Mouse (Mus musculus) MEL (cell line): Measurements from ENCODE around the gene Htr5b. TPM values are rescaled to one million over a fixed set of nuclear protein-coding genes. Genes with fewer than 3 reads are reported as not detected.

Experiments
- DNase-seq: peaks from one replicate; pipeline ENCODE4 v3.0.0; 2011; ENCODE audit warnings: low read depth, low spot score
- H3K27ac ChIP-seq: 2 replicates; pipeline ENCODE4 v1.5.1; 2012; ENCODE audit warnings: low read depth, mild to moderate bottlenecking, control low read depth, low read length, moderate library complexity; ENCODE audit not compliant: control insufficient read depth
- H3K27me3 ChIP-seq, 2 experiments: fragments of 150-350 bp in 1 of 2; sonication (generic) in 1 of 2; 2 replicates each; pipeline ENCODE4 v1.6.1; 2012; ENCODE audit warnings: low read length in 2 of 2, mild to moderate bottlenecking in 2 of 2, improper control_type of control experiment in 1 of 2, moderate library complexity in 1 of 2; ENCODE audit not compliant: insufficient read depth in 2 of 2, control insufficient read depth in 1 of 2
- H3K36me3 ChIP-seq, 2 experiments: 2 replicates each; pipeline ENCODE4 v1.6.1; 2012 to 2014; ENCODE audit warnings: low read length in 2 of 2, improper control_type of control experiment in 1 of 2, inconsistent platforms in 1 of 2, mild to moderate bottlenecking in 1 of 2; ENCODE audit not compliant: insufficient read depth in 2 of 2, control insufficient read depth in 1 of 2
- H3K4me1 ChIP-seq, 2 experiments: fragments of 150-350 bp in 1 of 2; sonication (generic) in 1 of 2; 2 replicates each; pipeline ENCODE4 v1.6.1; 2012; ENCODE audit warnings: low read length in 2 of 2, improper control_type of control experiment in 1 of 2, mild to moderate bottlenecking in 1 of 2; ENCODE audit not compliant: insufficient read depth in 2 of 2, control insufficient read depth in 1 of 2
- H3K4me3 ChIP-seq, 2 experiments: fragments of 150-350 bp in 1 of 2; sonication (generic) in 1 of 2; 2 replicates each; pipeline ENCODE4 v1.5.1; 2012; ENCODE audit warnings: low read depth in 2 of 2, low read length in 2 of 2, mild to moderate bottlenecking in 2 of 2, moderate library complexity in 2 of 2, control low read depth in 1 of 2, improper control_type of control experiment in 1 of 2; ENCODE audit not compliant: control insufficient read depth in 1 of 2, insufficient read depth in 1 of 2
- H3K79me2 ChIP-seq: 2 replicates; pipeline ENCODE4 v1.6.1; 2012; ENCODE audit warnings: mild to moderate bottlenecking, low read length, moderate library complexity; ENCODE audit not compliant: control insufficient read depth, poor library complexity, insufficient read depth
- H3K9ac ChIP-seq: 2 replicates; pipeline ENCODE4 v1.6.1; 2012; ENCODE audit warnings: low read depth, mild to moderate bottlenecking, control low read depth, low read length, moderate library complexity; ENCODE audit not compliant: control insufficient read depth, poor library complexity, severe bottlenecking
- H3K9me3 ChIP-seq: fragments of 150-350 bp; sonication (generic); replicated peaks from 2 replicates; pipeline ENCODE4 v1.6.1; 2012; ENCODE audit warnings: mild to moderate bottlenecking, low read length, improper control_type of control experiment, moderate library complexity; ENCODE audit not compliant: insufficient read depth
- BHLHE40 ChIP-seq: IDR thresholded peaks from 2 replicates; pipeline ENCODE4 v1.6.1; 2012; ENCODE audit warnings: low read depth, mild to moderate bottlenecking, inconsistent platforms, low read length, improper control_type of control experiment, borderline replicate concordance
- CHD1 ChIP-seq: IDR thresholded peaks from 2 replicates; pipeline ENCODE4 v1.6.1; 2012; ENCODE audit warnings: low read depth, mild to moderate bottlenecking, inconsistent platforms, low read length, improper control_type of control experiment
- CTCF ChIP-seq, 3 experiments: IDR thresholded peaks in 2 of 3; conservative IDR thresholded peaks in 1 of 3; 2 replicates each; pipeline ENCODE4 v1.5.1; 2011 to 2012; ENCODE audit warnings: low read length in 3 of 3, low read depth in 2 of 3, mild to moderate bottlenecking in 2 of 3, improper control_type of control experiment in 1 of 3, inconsistent platforms in 1 of 3, mixed read lengths in 1 of 3, moderate library complexity in 1 of 3; ENCODE audit not compliant: control insufficient read depth in 1 of 3, insufficient read depth in 1 of 3, poor library complexity in 1 of 3, severe bottlenecking in 1 of 3
- E2F4 ChIP-seq: IDR thresholded peaks from 2 replicates; pipeline ENCODE4 v1.6.1; 2011; ENCODE audit warnings: low read depth, low read length, improper control_type of control experiment, borderline replicate concordance
- ELF1 ChIP-seq: IDR thresholded peaks from 2 replicates; pipeline ENCODE4 v1.6.1; 2014; ENCODE audit warnings: low read depth, mild to moderate bottlenecking, inconsistent platforms, low read length, improper control_type of control experiment, moderate library complexity
- ETS1 ChIP-seq: IDR thresholded peaks from 2 replicates; pipeline ENCODE4 v1.6.1; 2012; ENCODE audit warnings: low read depth, mild to moderate bottlenecking, inconsistent platforms, low read length, improper control_type of control experiment, moderate library complexity
- GATA1 ChIP-seq: IDR thresholded peaks from 2 replicates; pipeline ENCODE4 v1.6.1; 2011; ENCODE audit warnings: low read depth, low read length, improper control_type of control experiment
- HCFC1 ChIP-seq: IDR thresholded peaks from 2 replicates; pipeline ENCODE4 v1.6.1; 2012; ENCODE audit warnings: low read depth, mild to moderate bottlenecking, inconsistent platforms, low read length, improper control_type of control experiment, moderate library complexity
- KAT2A ChIP-seq: conservative IDR thresholded peaks from 2 replicates; pipeline ENCODE4 v1.6.1; 2012; ENCODE audit warnings: low read depth, low read length, improper control_type of control experiment, inconsistent platforms
- MAZ ChIP-seq: IDR thresholded peaks from 2 replicates; pipeline ENCODE4 v1.6.1; 2012; ENCODE audit warnings: low read depth, mild to moderate bottlenecking, inconsistent platforms, low read length, improper control_type of control experiment
- MEF2A ChIP-seq: IDR thresholded peaks from 2 replicates; pipeline ENCODE4 v1.6.1; 2014; ENCODE audit warnings: low read depth, mild to moderate bottlenecking, inconsistent platforms, low read length, improper control_type of control experiment; ENCODE audit not compliant: poor library complexity, insufficient replicate concordance, severe bottlenecking; ENCODE audit errors: extremely low read depth
- MXI1 ChIP-seq: IDR thresholded peaks from 2 replicates; pipeline ENCODE4 v1.6.1; 2011; ENCODE audit warnings: mild to moderate bottlenecking, low read depth, low read length, improper control_type of control experiment
- MYB ChIP-seq: IDR thresholded peaks from 2 replicates; pipeline ENCODE4 v1.6.1; 2011; ENCODE audit warnings: mild to moderate bottlenecking, low read depth, low read length, improper control_type of control experiment
- NELFE ChIP-seq: IDR thresholded peaks from 2 replicates; pipeline ENCODE4 v1.6.1; 2011; ENCODE audit warnings: low read depth, low read length, improper control_type of control experiment
- RAD21 ChIP-seq: IDR thresholded peaks from 2 replicates; pipeline ENCODE4 v1.6.1; 2011; ENCODE audit warnings: mild to moderate bottlenecking, low read depth, low read length, improper control_type of control experiment
- RCOR1 ChIP-seq: IDR thresholded peaks from 2 replicates; pipeline ENCODE4 v1.6.1; 2012; ENCODE audit warnings: low read depth, mild to moderate bottlenecking, inconsistent platforms, low read length, improper control_type of control experiment
- SIN3A ChIP-seq: IDR thresholded peaks from 2 replicates; pipeline ENCODE4 v1.6.1; 2012; ENCODE audit warnings: low read length, improper control_type of control experiment, inconsistent platforms
- TBP ChIP-seq: IDR thresholded peaks from 2 replicates; pipeline ENCODE4 v1.8.0; 2011; ENCODE audit warnings: low read depth, low read length, improper control_type of control experiment
- TCF12 ChIP-seq: IDR thresholded peaks from 2 replicates; pipeline ENCODE4 v1.6.1; 2014; ENCODE audit warnings: low read depth, mild to moderate bottlenecking, inconsistent platforms, low read length, improper control_type of control experiment, moderate library complexity
- USF1 ChIP-seq: IDR thresholded peaks from 2 replicates; pipeline ENCODE4 v1.6.1; 2014; ENCODE audit warnings: low read depth, mild to moderate bottlenecking, inconsistent platforms, low read length, improper control_type of control experiment, moderate library complexity
- ZC3H11A ChIP-seq: IDR thresholded peaks from 2 replicates; pipeline ENCODE4 v1.6.1; 2012; ENCODE audit warnings: low read depth, mild to moderate bottlenecking, inconsistent platforms, low read length, improper control_type of control experiment
- ZNF384 ChIP-seq: IDR thresholded peaks from 2 replicates; pipeline ENCODE4 v1.6.1; 2012; ENCODE audit warnings: low read depth, mild to moderate bottlenecking, inconsistent platforms, low read length, improper control_type of control experiment
- polyA plus RNA-seq, 2 experiments: library from polyadenylated mRNA; stranded (reverse) in 1 of 2; unstranded in 1 of 2; fragments of >175 nt in 1 of 2; fragments of >200 nt in 1 of 2; gene quantifications; 2 replicates each; pipeline versions ENCODE4 v1.2.1 to v1.2.4; 2012; ENCODE audit warnings: low replicate concordance in 2 of 2, low read depth in 1 of 2; ENCODE audit not compliant: insufficient read length in 2 of 2, insufficient read depth in 1 of 2, missing spikeins in 1 of 2
- total RNA-seq: library from RNA; depleted of rRNA; stranded (reverse); fragments of 300-350 nt; gene quantifications from 2 replicates; pipeline ENCODE4 v1.2.3, GENCODE M21; 2012

Gene Htr5b
- total and polyA plus RNA-seq, 3 experiments = not detected

DNA sequence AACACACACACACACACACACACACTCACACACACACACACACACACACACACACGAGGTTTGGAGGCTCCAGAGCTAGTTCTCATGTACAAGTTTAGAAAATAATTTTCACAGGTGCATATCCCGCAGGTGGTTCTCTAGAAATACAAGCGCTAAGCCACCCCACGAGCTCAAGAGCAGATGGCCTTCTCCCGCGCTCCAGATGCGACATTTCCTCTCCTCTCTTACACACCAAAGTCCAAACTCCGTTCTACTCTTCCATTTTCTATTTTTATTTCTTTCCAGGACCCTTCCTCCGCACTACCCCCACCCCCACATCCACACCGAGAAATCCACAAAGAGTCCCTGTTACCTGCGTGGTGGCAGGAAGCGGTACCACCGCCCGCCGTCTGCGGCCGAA is 1.2 kb downstream of the Htr5b start:
- Histone ChIP-seq H3K4me1 (no peaks in the 10 kb centered on the region), H3K9me3 (no peaks in the 10 kb centered on the region), H3K79me2 (no peaks in the 10 kb centered on the region), H3K36me3 (peaks cover 0 to 2% of the 10 kb centered on the region in 2 experiments; a peak in 1 of 4 replicates), H3K4me3 (no peak overlapping the region), H3K27ac (no peak overlapping the region), H3K27me3 (peaks cover 0 to 5% of the 10 kb centered on the region in 2 experiments; a peak in 2 of 4 replicates), H3K9ac (no peak overlapping the region)
- TF ChIP-seq GATA1 = no peak
- TF ChIP-seq MYB = no peak
- TF ChIP-seq MEF2A = no peak
- no peak for TF ChIP-seq USF1
- TF ChIP-seq E2F4 = no peak
- DNase-seq = no peak

DNA sequence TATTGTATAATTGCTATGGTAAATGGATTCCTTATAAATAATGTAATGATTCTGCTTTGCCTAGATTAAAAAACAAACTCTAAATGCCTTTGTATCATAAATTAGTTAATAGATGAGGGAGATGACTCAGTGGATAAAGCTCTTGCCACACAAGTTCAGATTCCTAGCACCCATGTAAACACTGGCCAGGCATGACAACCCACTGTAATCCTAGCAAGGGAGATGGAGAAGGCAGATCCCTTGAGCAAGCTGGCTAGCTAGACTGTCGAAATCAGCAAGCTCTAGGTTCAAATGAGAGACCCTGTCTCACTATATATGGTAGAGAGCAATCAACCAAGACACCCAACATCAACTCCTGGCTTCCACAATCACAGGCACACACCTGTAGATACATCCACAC is 9.7 kb downstream of the Htr5b start:
- H3K27me3 ChIP-seq = no peaks in the 10 kb centered on the region
- no peaks in the 10 kb centered on the region for H3K36me3 ChIP-seq
- H3K4me3 ChIP-seq = no peak overlapping the region
- DNase-seq = no peak
- H3K9ac ChIP-seq = no peak overlapping the region
- no peaks in the 10 kb centered on the region; a peak in 1 of 4 replicates for H3K4me1 ChIP-seq
- no peaks in the 10 kb centered on the region for H3K79me2 ChIP-seq
- H3K27ac ChIP-seq = no peak overlapping the region
- TF ChIP-seq ZNF384 = no peak
- no peak for TF ChIP-seq KAT2A
- no peak for TF ChIP-seq SIN3A
- no peak for TF ChIP-seq TCF12
- TF ChIP-seq TBP = no peak
- no peak for TF ChIP-seq MYB
- TF ChIP-seq NELFE = no peak
- no peak for TF ChIP-seq ETS1
- TF ChIP-seq ELF1 = no peak
- TF ChIP-seq CTCF (IDR thresholded peaks at IDR 0.05 in 2 of 3, conservative IDR thresholded peaks at IDR 0.05 in 1 of 3; ENCODE audit: control insufficient read depth in 1 of 3, insufficient read depth in 1 of 3, low read depth in 2 of 3, low read length in 3 of 3, poor library complexity in 1 of 3, severe bottlenecking in 1 of 3) = no peak
- no peak for TF ChIP-seq CHD1
- TF ChIP-seq MAZ = no peak
- no peak for TF ChIP-seq RCOR1
- no peak for TF ChIP-seq RAD21
- TF ChIP-seq MXI1 = no peak
- TF ChIP-seq HCFC1 = no peak
- TF ChIP-seq ZC3H11A = no peak
- no peak for TF ChIP-seq BHLHE40
- no peaks in the 10 kb centered on the region for H3K9me3 ChIP-seq
